Mouse (Mus musculus) embryonic facial prominence, embryonic 14.5 days (tissue): ENCODE data around the gene 3110021N24Rik. TPM values are rescaled to one million over a fixed set of nuclear protein-coding genes. Genes with fewer than 3 reads are reported as not detected.
"Not testable (repeated sequence)": the region's sequence is repeated elsewhere in the genome, so short reads cannot be mapped to it uniquely, and the experiment has no call there.

Experiments used
- ATAC-seq: fragments of 200-750 bp; cut with Nextera tagmentation; 2 replicates; pipeline ENCODE4 v1.8.0; 2017; ENCODE audit warnings: low read depth, moderate number of reproducible peaks, moderate TSS enrichment
- DNase-seq: peaks from one replicate; pipeline ENCODE4 v3.0.0-alpha.2; 2015; ENCODE audit warnings: low spot score
- H3K27ac ChIP-seq: fragments of 300-500 bp; sonication (generic); replicated peaks from 2 replicates; pipeline ENCODE4 v1.5.1; 2014; ENCODE audit warnings: low read depth, mild to moderate bottlenecking, low read length, moderate library complexity
- H3K27me3 ChIP-seq: fragments of 300-500 bp; sonication (generic); replicated peaks from 2 replicates; pipeline ENCODE4 v1.6.1; 2014; ENCODE audit warnings: low read length; ENCODE audit not compliant: control insufficient read depth, insufficient read depth
- H3K36me3 ChIP-seq: fragments of 300-500 bp; sonication (generic); 2 replicates; pipeline ENCODE4 v1.6.1; 2014; ENCODE audit warnings: low read length, mixed read lengths; ENCODE audit not compliant: control insufficient read depth, insufficient read depth
- H3K4me1 ChIP-seq: fragments of 300-500 bp; sonication (generic); 2 replicates; pipeline ENCODE4 v1.6.1; 2014; ENCODE audit warnings: antibody characterized with exemption, low read length; ENCODE audit not compliant: control insufficient read depth, insufficient read depth
- H3K4me2 ChIP-seq: fragments of 300-500 bp; sonication (generic); 2 replicates; pipeline ENCODE4 v1.6.1; 2014; ENCODE audit warnings: low read depth, mild to moderate bottlenecking, low read length, moderate library complexity, mixed read lengths
- H3K4me3 ChIP-seq: fragments of 300-500 bp; sonication (generic); 2 replicates; pipeline ENCODE4 v1.5.1; 2014; ENCODE audit warnings: low read depth, mild to moderate bottlenecking, low read length
- H3K9ac ChIP-seq: fragments of 300-500 bp; sonication (generic); 2 replicates; pipeline ENCODE4 v1.6.1; 2014; ENCODE audit warnings: low read depth, mild to moderate bottlenecking, low read length, moderate library complexity, mixed read lengths
- H3K9me3 ChIP-seq: fragments of 300-500 bp; sonication (generic); 2 replicates; pipeline ENCODE4 v1.6.1; 2016; ENCODE audit warnings: low read length; ENCODE audit not compliant: control insufficient read depth
- WGBS: fragments of 180-500 bp; shearing (Covaris S2); extraction: QIAGEN DNeasy Blood & Tissue Kit; methylation state at CpG from one replicate; pipeline ENCODE4 v1.1.7; 2014; 5-methylcytosine and 5-hydroxymethylcytosine counted together
- polyA plus RNA-seq: library from polyadenylated mRNA; unstranded; fragments of >200 nt; fragmentation: Nextera tagmentation; extraction: Ambion mirVana; gene quantifications from 2 replicates; pipeline ENCODE4 v1.2.1, GENCODE M21; 2014

3110021N24Rik gene
- polyA plus RNA-seq: 1.2 and 1.7 TPM in 2 replicates

DNA sequence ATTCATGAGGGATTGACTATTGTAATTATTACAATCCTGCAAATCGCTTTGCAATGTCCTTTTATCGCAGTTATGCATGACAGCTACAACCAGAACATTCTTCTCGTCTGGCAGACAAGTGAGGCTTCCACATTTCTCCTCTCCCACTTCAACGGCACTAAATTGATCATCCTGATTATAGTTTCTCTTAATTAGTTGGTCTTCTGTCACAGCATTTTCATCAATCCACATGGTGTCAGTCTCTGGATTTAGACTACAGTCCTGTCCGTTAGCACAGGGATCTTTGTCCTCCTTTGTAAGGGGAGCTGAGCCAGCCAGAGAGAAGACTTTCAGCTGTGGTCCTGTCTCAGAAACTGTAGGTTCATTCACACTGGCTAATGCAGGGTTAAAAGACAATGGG, at the start of gene 3110021N24Rik:
TSS of gene 3110021N24Rik (plus strand) at position 301 of the 400 bp plus-strand sequence.
- H3K36me3 ChIP-seq: peaks cover 59% of the 10 kb centered on the region
- ATAC-seq: no peak
- 85% methylated on average over 5 of the region's 5 CpGs for WGBS

DNA sequence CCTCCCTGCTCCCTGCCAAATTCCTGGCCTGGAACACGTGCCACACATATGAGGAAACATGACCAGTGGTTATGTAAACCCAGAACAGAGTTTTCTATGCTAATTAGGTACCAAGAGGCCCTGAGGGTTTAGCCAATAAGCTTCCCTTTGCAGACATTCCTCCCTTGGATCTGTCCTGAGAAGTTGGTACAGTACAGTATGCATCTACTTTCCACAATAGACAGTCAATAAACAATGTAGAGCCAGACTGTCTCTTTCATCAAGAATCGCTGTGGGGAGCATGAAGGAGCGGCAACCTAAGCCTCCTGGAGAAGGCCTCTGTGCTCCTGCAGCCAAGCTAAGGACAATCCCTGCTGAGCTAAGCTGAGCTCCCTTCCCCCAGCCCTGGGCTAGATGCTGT, 33.3 kb upstream of the 3110021N24Rik start:
- DNase-seq (no peak), ATAC-seq (no peak)
- Histone ChIP-seq H3K4me3 (no peak overlapping the region), H3K9ac (no peak overlapping the region), H3K27ac (no peak overlapping the region), H3K36me3 (peaks cover 64% of the 10 kb centered on the region), H3K27me3 (no peaks in the 10 kb centered on the region), H3K4me2 (no peak overlapping the region), H3K4me1 (no peaks in the 10 kb centered on the region), H3K9me3 (no peaks in the 10 kb centered on the region)
- WGBS: 49% methylated on average over 3 of the region's 3 CpGs

More for the DNA sequence above, at the start of gene 3110021N24Rik:
- H3K27me3 ChIP-seq: no peaks in the 10 kb centered on the region
- H3K9me3 ChIP-seq: no peaks in the 10 kb centered on the region
- H3K4me2 ChIP-seq: no peak within 1 kb of the TSS
- no peak within 1 kb of the TSS for H3K27ac ChIP-seq
- no peaks in the 10 kb centered on the region for H3K4me1 ChIP-seq
- DNase-seq: no peak
- H3K4me3 ChIP-seq: no peak within 1 kb of the TSS
- no peak within 1 kb of the TSS for H3K9ac ChIP-seq

DNA sequence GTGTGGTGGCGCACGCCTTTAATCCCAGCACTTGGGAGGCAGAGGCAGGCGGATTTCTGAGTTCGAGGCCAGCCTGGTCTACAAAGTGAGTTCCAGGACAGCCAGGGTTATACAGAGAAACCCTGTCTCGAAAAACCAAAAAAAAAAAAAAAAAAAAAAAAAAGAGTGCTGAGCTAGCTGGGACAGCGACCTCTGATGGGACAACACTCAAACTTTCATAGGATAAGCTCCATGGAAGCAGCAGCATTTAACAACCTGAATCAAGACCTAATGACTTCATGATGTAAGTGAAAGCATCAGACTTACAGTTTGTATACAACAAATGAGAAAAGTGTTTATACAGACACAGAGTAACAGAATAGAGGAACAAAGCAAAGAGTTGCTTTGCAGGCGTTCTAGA, 32.4 kb upstream of the 3110021N24Rik start:
- H3K27me3 ChIP-seq, H3K9ac ChIP-seq, H3K4me3 ChIP-seq, H3K27ac ChIP-seq, ATAC-seq, H3K9me3 ChIP-seq, H3K4me1 ChIP-seq, DNase-seq, H3K4me2 ChIP-seq: not testable (repeated sequence)
- H3K36me3 ChIP-seq: peaks cover 70% of the 10 kb centered on the region
- WGBS: 89% methylated on average over 6 of the region's 7 CpGs

DNA sequence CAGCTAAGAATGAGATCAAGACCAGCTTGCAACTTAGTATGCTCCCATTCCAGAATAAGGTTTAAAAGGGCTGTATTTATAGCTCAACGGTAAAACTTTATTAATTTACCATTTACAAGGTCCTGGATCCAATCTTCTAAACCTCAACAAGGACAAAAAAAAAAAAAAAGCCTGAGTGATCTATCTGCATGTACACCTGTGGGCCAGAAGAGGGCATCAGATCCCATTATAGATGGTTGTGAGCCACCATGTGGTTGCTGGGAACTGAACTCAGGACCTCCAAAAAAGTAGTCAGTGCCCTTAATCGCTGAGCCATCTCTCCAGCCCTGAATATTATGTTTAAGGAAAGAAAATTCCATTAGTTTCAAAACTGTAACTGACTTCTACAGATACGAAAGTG, 29.0 kb upstream of the 3110021N24Rik start:
- no peak overlapping the region for H3K4me2 ChIP-seq
- peaks cover 62% of the 10 kb centered on the region for H3K36me3 ChIP-seq
- H3K27ac ChIP-seq: no peak overlapping the region
- no peak overlapping the region for H3K4me3 ChIP-seq
- ATAC-seq (no peak), DNase-seq (no peak)
- H3K9me3 ChIP-seq: no peaks in the 10 kb centered on the region
- WGBS: 96% methylated on average over 3 of the region's 3 CpGs
- H3K27me3 ChIP-seq: no peaks in the 10 kb centered on the region
- H3K9ac ChIP-seq: no peak overlapping the region
- no peaks in the 10 kb centered on the region for H3K4me1 ChIP-seq

DNA sequence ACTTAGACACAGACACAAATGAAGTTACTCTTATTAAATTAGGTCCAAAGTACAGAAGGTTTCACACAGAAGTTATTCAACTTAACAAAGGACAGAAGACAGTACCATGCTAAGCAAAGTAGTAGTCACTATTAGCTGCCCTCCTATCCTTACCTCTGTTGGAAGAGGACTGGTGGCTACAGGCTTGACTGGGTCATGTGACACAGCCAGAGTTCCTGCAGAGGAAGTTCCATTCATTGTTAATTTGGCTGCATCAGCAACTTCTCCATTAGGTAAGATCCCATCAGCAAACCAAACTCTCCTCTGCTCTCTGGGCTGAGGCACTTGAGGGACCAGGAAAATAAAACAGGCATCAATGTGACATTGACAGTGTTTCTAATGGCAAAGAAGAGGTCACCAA, 28.0 kb upstream of the 3110021N24Rik start:
- Histone ChIP-seq H3K4me3 (no peak overlapping the region), H3K27ac (no peak overlapping the region), H3K9me3 (no peaks in the 10 kb centered on the region), H3K27me3 (no peaks in the 10 kb centered on the region), H3K36me3 (peaks cover 57% of the 10 kb centered on the region), H3K4me2 (no peak overlapping the region), H3K4me1 (no peaks in the 10 kb centered on the region), H3K9ac (no peak overlapping the region)
- ATAC-seq: no peak
- DNase-seq: no peak

DNA sequence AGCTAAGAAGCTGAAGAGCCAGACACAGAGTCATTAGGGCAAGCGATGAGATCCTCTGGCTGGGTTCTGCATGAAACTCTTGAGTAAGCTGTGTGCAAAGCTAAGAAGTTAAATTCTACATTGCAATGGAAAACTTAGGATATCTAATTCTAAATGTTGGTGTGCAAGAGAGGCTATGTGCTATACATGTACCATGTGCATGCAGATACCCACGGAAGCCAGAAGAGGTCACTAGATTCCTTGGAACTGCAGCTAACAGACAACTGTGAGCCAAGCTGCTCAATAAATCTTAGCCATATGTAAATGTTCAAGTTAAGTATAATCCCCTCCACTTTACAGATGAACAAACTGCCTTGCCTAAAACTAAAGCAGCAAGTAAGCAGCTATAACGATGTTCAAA, 22.5 kb upstream of the 3110021N24Rik start:
- Histone ChIP-seq H3K4me1 (no peaks in the 10 kb centered on the region), H3K27me3 (no peaks in the 10 kb centered on the region), H3K4me2 (no peak overlapping the region), H3K36me3 (peaks cover 9% of the 10 kb centered on the region), H3K4me3 (no peak overlapping the region), H3K27ac (no peak overlapping the region), H3K9ac (no peak overlapping the region), H3K9me3 (no peaks in the 10 kb centered on the region)
- ATAC-seq: no peak
- WGBS: 60% methylated on average over 3 of the region's 3 CpGs
- DNase-seq: peak; percentile 65

DNA sequence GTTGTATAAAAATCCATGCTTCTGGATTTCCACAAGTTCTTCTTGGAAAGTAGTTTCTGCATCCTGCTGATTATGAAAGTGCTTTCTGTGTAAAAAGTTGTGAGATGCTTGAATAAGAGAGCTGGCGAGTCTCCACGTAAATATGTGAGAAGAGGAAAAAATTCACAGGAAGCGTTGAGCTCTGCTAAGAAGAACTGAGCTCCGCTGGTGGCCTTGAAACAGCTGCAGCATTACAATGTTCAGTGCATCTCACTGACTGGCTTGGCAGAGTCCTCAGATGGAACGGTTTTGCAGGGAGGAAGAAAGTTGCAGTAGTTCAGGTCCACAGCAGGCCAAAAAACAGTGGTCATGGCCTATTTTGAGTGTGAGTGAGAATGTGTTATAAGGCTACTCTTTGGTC, 11.2 kb upstream of the 3110021N24Rik start:
- peak; percentile 50 for DNase-seq
- no peak overlapping the region for H3K4me2 ChIP-seq
- H3K36me3 ChIP-seq: peaks cover 5% of the 10 kb centered on the region; the same call in 1 of the 2 replicates
- no peak overlapping the region for H3K9ac ChIP-seq
- H3K4me3 ChIP-seq: no peak overlapping the region
- no peaks in the 10 kb centered on the region for H3K27me3 ChIP-seq
- no peak overlapping the region for H3K27ac ChIP-seq
- 74% methylated on average over 5 of the region's 5 CpGs for WGBS
- ATAC-seq: no peak
- no peaks in the 10 kb centered on the region for H3K4me1 ChIP-seq
- no peaks in the 10 kb centered on the region for H3K9me3 ChIP-seq

DNA sequence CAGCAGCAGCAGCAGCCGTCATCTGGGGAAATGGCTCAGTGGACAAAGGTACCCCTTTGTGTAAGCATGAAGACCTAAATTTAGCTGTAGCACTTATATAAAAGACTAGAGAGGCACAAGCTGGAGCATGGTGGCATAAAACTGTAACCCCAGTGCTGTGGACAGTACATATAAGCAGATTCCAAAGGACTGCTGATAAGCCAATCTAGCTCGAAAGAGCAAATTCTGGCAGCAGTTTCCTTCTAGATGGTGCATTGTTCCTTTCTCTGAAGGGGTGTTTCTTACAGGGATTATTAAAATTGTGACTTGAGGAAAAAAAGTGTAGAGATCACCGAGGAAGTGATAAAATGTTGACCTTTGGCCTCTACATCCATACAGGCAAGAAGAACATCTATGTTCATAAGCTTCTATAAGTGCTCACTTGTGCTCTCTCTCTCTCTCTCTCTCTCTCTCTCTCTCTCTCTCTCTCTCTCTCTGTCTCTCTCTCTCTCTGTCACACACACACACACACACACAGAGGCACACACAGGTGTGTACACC, 1.9 kb downstream of the 3110021N24Rik start:
- DNase-seq (no peak), ATAC-seq (no peak)
- Histone ChIP-seq H3K9ac (no peak overlapping the region), H3K4me1 (no peaks in the 10 kb centered on the region), H3K27ac (no peak overlapping the region), H3K4me2 (no peak overlapping the region), H3K36me3 (peaks cover 57% of the 10 kb centered on the region), H3K4me3 (no peak overlapping the region), H3K9me3 (no peaks in the 10 kb centered on the region), H3K27me3 (no peaks in the 10 kb centered on the region)
- WGBS: 94% methylated on average over 3 of the region's 3 CpGs

DNA sequence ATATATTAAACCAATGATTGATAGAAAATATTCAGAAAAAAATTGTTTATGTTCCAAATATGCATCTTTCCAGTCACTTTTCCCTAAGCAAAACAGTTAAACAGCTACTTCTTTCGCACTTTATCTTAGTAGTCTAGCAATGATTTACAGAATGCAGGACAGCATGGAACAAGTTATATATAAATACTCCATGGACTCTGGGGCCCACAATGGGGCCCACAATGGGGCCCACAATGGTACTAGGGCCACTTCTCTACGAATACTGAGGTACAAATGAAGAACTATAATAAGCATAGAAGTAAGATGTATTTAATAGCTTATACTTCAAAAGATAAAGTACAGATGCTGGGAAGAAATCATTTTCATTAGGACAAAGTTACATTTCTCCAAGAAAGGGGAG, 4.7 kb downstream of the 3110021N24Rik start:
- Histone ChIP-seq H3K4me2 (no peak overlapping the region), H3K36me3 (peaks cover 37% of the 10 kb centered on the region), H3K4me3 (no peak overlapping the region), H3K27ac (no peak overlapping the region), H3K9ac (no peak overlapping the region), H3K4me1 (no peaks in the 10 kb centered on the region), H3K9me3 (no peaks in the 10 kb centered on the region), H3K27me3 (no peaks in the 10 kb centered on the region)
- no peak for ATAC-seq
- 90% methylated on average over 2 of the region's 2 CpGs for WGBS
- no peak for DNase-seq
